Mouse (Mus musculus) ovary, adult 2 months (tissue): Measurements from ENCODE around the gene Lipo1. TPM values are rescaled to one million over a fixed set of nuclear protein-coding genes. Genes with fewer than 3 reads are reported as not detected.

Experiments used
- polyA plus RNA-seq: library from polyadenylated mRNA; depleted of rRNA; stranded (reverse); fragments of >200 nt; gene quantifications from 2 replicates; pipeline ENCODE4 v1.2.3, GENCODE M21; 2012; rRNA removed

Gene Lipo1
- polyA plus RNA-seq: not detected in 2 replicates

DNA sequence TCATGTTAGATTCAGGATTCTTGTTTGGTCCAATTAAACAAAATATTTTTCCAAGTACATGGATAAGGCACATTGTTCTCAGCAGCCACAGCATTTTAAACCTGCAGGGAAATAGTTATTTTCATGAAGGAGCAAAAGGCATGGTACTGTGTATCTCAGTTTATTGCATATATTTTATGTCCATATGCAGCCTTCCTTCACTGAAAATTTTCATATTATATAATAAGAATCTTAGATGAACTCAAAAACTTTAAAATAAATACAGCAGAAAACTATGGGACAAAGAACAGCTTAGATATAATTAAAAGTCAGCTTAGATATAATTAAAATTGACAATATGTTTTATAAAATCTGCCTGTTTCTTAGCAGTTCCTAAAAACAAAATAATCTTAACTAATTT is at the start of gene Lipo1:
Gene Lipo1, minus strand, starts transcription at position 101 of the 400 bp plus-strand sequence.

DNA sequence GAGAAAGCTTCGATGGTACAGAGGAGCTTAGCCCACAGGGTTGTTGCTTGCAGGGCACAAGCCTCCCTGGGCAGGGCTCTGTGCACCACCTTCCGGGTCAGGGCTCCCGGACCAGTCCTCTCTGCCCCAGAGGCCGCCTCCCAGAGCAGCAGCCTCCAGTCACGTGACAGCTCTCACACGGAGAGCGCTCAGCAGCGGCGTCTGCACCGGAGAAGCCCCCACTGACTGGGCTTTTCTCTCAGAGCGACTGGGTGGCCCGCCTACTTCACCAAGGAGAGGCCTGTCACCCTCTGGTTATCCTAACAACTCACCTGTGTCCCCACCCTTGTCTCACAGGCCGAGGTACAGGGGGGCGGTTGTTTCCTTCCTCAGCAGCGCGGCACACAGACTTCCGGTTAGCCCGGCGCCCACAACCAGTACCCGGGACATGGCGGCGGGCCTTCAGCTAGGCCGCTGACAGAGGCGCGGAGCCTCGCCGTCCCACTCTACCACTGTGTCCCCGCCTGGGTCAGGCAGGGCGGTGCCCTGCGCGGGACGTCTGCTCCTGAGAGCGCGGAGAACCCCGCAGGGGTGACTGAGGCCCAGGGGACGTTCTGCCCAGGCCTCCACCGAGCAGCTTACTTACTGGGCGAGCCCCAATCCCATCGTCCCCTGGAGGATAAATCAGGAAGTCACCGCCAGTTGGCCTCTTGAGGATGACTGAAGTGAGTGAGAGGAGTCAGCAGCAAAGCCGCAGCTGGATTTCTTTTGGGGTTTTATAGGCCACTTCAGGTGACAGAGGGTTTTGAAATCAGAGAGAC is 25.8 kb downstream of the Lipo1 start, which contains the start of gene Lipo3:
Gene Lipo3, minus strand, starts transcription at position 665 of the 800 bp plus-strand sequence.

DNA sequence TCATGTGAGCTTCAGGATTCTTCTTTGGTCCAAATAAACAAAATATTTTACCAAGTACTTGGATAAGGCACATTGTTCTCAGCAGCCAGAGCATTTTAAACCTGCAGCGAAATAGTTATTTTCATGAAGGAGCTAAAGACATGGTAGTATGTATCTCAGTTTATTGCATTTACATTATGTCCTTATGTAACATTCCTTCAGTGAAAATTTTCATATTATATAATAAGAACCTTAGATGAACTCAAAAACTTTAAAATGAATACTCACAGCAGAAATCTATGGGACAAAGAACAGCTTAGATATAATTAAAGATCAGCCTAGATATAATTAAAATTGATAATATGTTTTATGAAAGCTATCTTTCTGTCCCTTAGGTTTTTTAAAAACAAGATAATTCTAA is 36.0 kb downstream of the Lipo1 start, which contains the start of gene Lipo2:
Gene Lipo2, minus strand, starts transcription at position 101 of the 400 bp plus-strand sequence.

Other genes starting within 250 kb of the Lipo1 start
- not detected in 2 replicates for gene Gm8978, start 162.2 kb downstream of the Lipo1 start, polyA plus RNA-seq
- gene Lipo2, start 36.1 kb downstream of the Lipo1 start, polyA plus RNA-seq: not detected in 2 replicates
- gene Lipo3, start 25.5 kb downstream of the Lipo1 start, polyA plus RNA-seq: 4.2 and 4.9 TPM in 2 replicates
- gene Lipf, start 173.7 kb upstream of the Lipo1 start, polyA plus RNA-seq: 0.25 and 0.68 TPM in 2 replicates
- gene Lipk, start 220.8 kb upstream of the Lipo1 start, polyA plus RNA-seq: not detected in 2 replicates